Mouse (Mus musculus) MEL (cell line): ENCODE results near the gene Dnajc9. TPM values are rescaled to one million over a fixed set of nuclear protein-coding genes. Genes with fewer than 3 reads are reported as not detected.

ENCODE experiments used
- DNase-seq: peaks from one replicate; pipeline ENCODE4 v3.0.0; 2011; ENCODE audit warnings: low read depth, low spot score
- H3K27ac ChIP-seq: 2 replicates; pipeline ENCODE4 v1.5.1; 2012; ENCODE audit warnings: low read depth, mild to moderate bottlenecking, control low read depth, low read length, moderate library complexity; ENCODE audit not compliant: control insufficient read depth
- H3K27me3 ChIP-seq, 2 experiments: fragments of 150-350 bp in 1 of 2; sonication (generic) in 1 of 2; 2 replicates each; pipeline ENCODE4 v1.6.1; 2012; ENCODE audit warnings: low read length in 2 of 2, mild to moderate bottlenecking in 2 of 2, improper control_type of control experiment in 1 of 2, moderate library complexity in 1 of 2; ENCODE audit not compliant: insufficient read depth in 2 of 2, control insufficient read depth in 1 of 2
- H3K36me3 ChIP-seq, 2 experiments: 2 replicates each; pipeline ENCODE4 v1.6.1; 2012 to 2014; ENCODE audit warnings: low read length in 2 of 2, improper control_type of control experiment in 1 of 2, inconsistent platforms in 1 of 2, mild to moderate bottlenecking in 1 of 2; ENCODE audit not compliant: insufficient read depth in 2 of 2, control insufficient read depth in 1 of 2
- H3K4me1 ChIP-seq, 2 experiments: fragments of 150-350 bp in 1 of 2; sonication (generic) in 1 of 2; 2 replicates each; pipeline ENCODE4 v1.6.1; 2012; ENCODE audit warnings: low read length in 2 of 2, improper control_type of control experiment in 1 of 2, mild to moderate bottlenecking in 1 of 2; ENCODE audit not compliant: insufficient read depth in 2 of 2, control insufficient read depth in 1 of 2
- H3K4me3 ChIP-seq, 2 experiments: fragments of 150-350 bp in 1 of 2; sonication (generic) in 1 of 2; 2 replicates each; pipeline ENCODE4 v1.5.1; 2012; ENCODE audit warnings: low read depth in 2 of 2, low read length in 2 of 2, mild to moderate bottlenecking in 2 of 2, moderate library complexity in 2 of 2, control low read depth in 1 of 2, improper control_type of control experiment in 1 of 2; ENCODE audit not compliant: control insufficient read depth in 1 of 2, insufficient read depth in 1 of 2
- H3K79me2 ChIP-seq: 2 replicates; pipeline ENCODE4 v1.6.1; 2012; ENCODE audit warnings: mild to moderate bottlenecking, low read length, moderate library complexity; ENCODE audit not compliant: control insufficient read depth, poor library complexity, insufficient read depth
- H3K9ac ChIP-seq: 2 replicates; pipeline ENCODE4 v1.6.1; 2012; ENCODE audit warnings: low read depth, mild to moderate bottlenecking, control low read depth, low read length, moderate library complexity; ENCODE audit not compliant: control insufficient read depth, poor library complexity, severe bottlenecking
- H3K9me3 ChIP-seq: fragments of 150-350 bp; sonication (generic); replicated peaks from 2 replicates; pipeline ENCODE4 v1.6.1; 2012; ENCODE audit warnings: mild to moderate bottlenecking, low read length, improper control_type of control experiment, moderate library complexity; ENCODE audit not compliant: insufficient read depth
- CTCF ChIP-seq, 3 experiments: IDR thresholded peaks in 2 of 3; conservative IDR thresholded peaks in 1 of 3; 2 replicates each; pipeline ENCODE4 v1.5.1; 2011 to 2012; ENCODE audit warnings: low read length in 3 of 3, low read depth in 2 of 3, mild to moderate bottlenecking in 2 of 3, improper control_type of control experiment in 1 of 3, inconsistent platforms in 1 of 3, mixed read lengths in 1 of 3, moderate library complexity in 1 of 3; ENCODE audit not compliant: control insufficient read depth in 1 of 3, insufficient read depth in 1 of 3, poor library complexity in 1 of 3, severe bottlenecking in 1 of 3
- E2F4 ChIP-seq: IDR thresholded peaks from 2 replicates; pipeline ENCODE4 v1.6.1; 2011; ENCODE audit warnings: low read depth, low read length, improper control_type of control experiment, borderline replicate concordance
- MAFK ChIP-seq: IDR thresholded peaks from 2 replicates; pipeline ENCODE4 v1.6.1; 2011; ENCODE audit warnings: low read depth, mild to moderate bottlenecking, low read length, improper control_type of control experiment, borderline replicate concordance
- MAX ChIP-seq: IDR thresholded peaks from 2 replicates; pipeline ENCODE4 v1.6.1; 2011; ENCODE audit warnings: low read length, improper control_type of control experiment
- MEF2A ChIP-seq: IDR thresholded peaks from 2 replicates; pipeline ENCODE4 v1.6.1; 2014; ENCODE audit warnings: low read depth, mild to moderate bottlenecking, inconsistent platforms, low read length, improper control_type of control experiment; ENCODE audit not compliant: poor library complexity, insufficient replicate concordance, severe bottlenecking; ENCODE audit errors: extremely low read depth
- MYC ChIP-seq: IDR thresholded peaks from 2 replicates; pipeline ENCODE4 v1.6.1; 2011; ENCODE audit warnings: low read depth, mild to moderate bottlenecking, low read length, improper control_type of control experiment, moderate library complexity
- NELFE ChIP-seq: IDR thresholded peaks from 2 replicates; pipeline ENCODE4 v1.6.1; 2011; ENCODE audit warnings: low read depth, low read length, improper control_type of control experiment
- NRF1 ChIP-seq: IDR thresholded peaks from 2 replicates; pipeline ENCODE4 v1.6.1; 2014; ENCODE audit warnings: low read depth, mild to moderate bottlenecking, inconsistent platforms, low read length, improper control_type of control experiment, moderate library complexity; ENCODE audit not compliant: poor library complexity, insufficient read depth, severe bottlenecking
- RAD21 ChIP-seq: IDR thresholded peaks from 2 replicates; pipeline ENCODE4 v1.6.1; 2011; ENCODE audit warnings: mild to moderate bottlenecking, low read depth, low read length, improper control_type of control experiment
- SMC3 ChIP-seq: IDR thresholded peaks from 2 replicates; pipeline ENCODE4 v1.6.1; 2011; ENCODE audit warnings: low read depth, low read length, improper control_type of control experiment
- TAL1 ChIP-seq: IDR thresholded peaks from 2 replicates; pipeline ENCODE4 v1.6.1; 2012; ENCODE audit warnings: mild to moderate bottlenecking, inconsistent platforms, low read length, moderate library complexity, mixed read lengths
- USF2 ChIP-seq, 2 experiments: IDR thresholded peaks; 2 replicates each; pipeline ENCODE4 v1.6.1; 2011 to 2012; ENCODE audit warnings: improper control_type of control experiment in 2 of 2, low read length in 2 of 2, borderline replicate concordance in 1 of 2, inconsistent platforms in 1 of 2, low read depth in 1 of 2, mild to moderate bottlenecking in 1 of 2; ENCODE audit not compliant: insufficient read depth in 1 of 2
- polyA plus RNA-seq, 2 experiments: library from polyadenylated mRNA; stranded (reverse) in 1 of 2; unstranded in 1 of 2; fragments of >175 nt in 1 of 2; fragments of >200 nt in 1 of 2; gene quantifications; 2 replicates each; pipeline versions ENCODE4 v1.2.1 to v1.2.4; 2012; ENCODE audit warnings: low replicate concordance in 2 of 2, low read depth in 1 of 2; ENCODE audit not compliant: insufficient read length in 2 of 2, insufficient read depth in 1 of 2, missing spikeins in 1 of 2
- total RNA-seq: library from RNA; depleted of rRNA; stranded (reverse); fragments of 300-350 nt; gene quantifications from 2 replicates; pipeline ENCODE4 v1.2.3, GENCODE M21; 2012

Dnajc9 gene
- total and polyA plus RNA-seq, 3 experiments, result 114 to 385 (median 138) TPM

GRCm38 (mm10) chr14:20398864-20399263 is 10.2 kb upstream of the Dnajc9 start:
- peak; percentile 43 for DNase-seq
- Histone ChIP-seq H3K4me3 (no peak overlapping the region), H3K9me3 (no peaks in the 10 kb centered on the region), H3K79me2 (peaks cover 1% of the 10 kb centered on the region), H3K27me3 (no peaks in the 10 kb centered on the region), H3K9ac (no peak overlapping the region), H3K27ac (no peak overlapping the region), H3K36me3 (peaks cover 0 to 10% of the 10 kb centered on the region in 2 experiments; a peak in 2 of 4 replicates), H3K4me1 (peaks cover 4 to 9% of the 10 kb centered on the region in 2 experiments; a peak in 3 of 4 replicates)
- no peak for TF ChIP-seq MEF2A
- TF ChIP-seq SMC3, result peak; percentile 62
- no peak for TF ChIP-seq TAL1
- peak; percentile 30 for TF ChIP-seq RAD21
- TF ChIP-seq CTCF (IDR thresholded peaks at IDR 0.05 in 2 of 3, conservative IDR thresholded peaks at IDR 0.05 in 1 of 3; ENCODE audit: control insufficient read depth in 1 of 3, insufficient read depth in 1 of 3, low read depth in 2 of 3, low read length in 3 of 3, poor library complexity in 1 of 3, severe bottlenecking in 1 of 3), result peak; percentile 25 to 64 (median 61); a peak in 5 of 6 replicates
- no peak for TF ChIP-seq NRF1
- no peak for TF ChIP-seq NELFE

- Histone ChIP-seq H3K79me2 (peaks cover 9% of the 10 kb centered on the region), H3K36me3 (peaks cover 0 to 11% of the 10 kb centered on the region in 2 experiments; a peak in 2 of 4 replicates), H3K4me3 (no peak overlapping the region), H3K27me3 (no peaks in the 10 kb centered on the region), H3K9me3 (no peaks in the 10 kb centered on the region), H3K9ac (no peak overlapping the region), H3K27ac (no peak overlapping the region), H3K4me1 (peaks cover 6 to 11% of the 10 kb centered on the region in 2 experiments; a peak in 3 of 4 replicates)
- no peak for TF ChIP-seq MYC
- TF ChIP-seq MAFK, result no peak
- no peak for TF ChIP-seq E2F4
- TF ChIP-seq CTCF (IDR thresholded peaks at IDR 0.05 in 2 of 3, conservative IDR thresholded peaks at IDR 0.05 in 1 of 3; ENCODE audit: control insufficient read depth in 1 of 3, insufficient read depth in 1 of 3, low read depth in 2 of 3, low read length in 3 of 3, poor library complexity in 1 of 3, severe bottlenecking in 1 of 3), result no peak
- TF ChIP-seq MAX, result no peak
- no peak for TF ChIP-seq USF2 (IDR thresholded peaks at IDR 0.05; ENCODE audit: borderline replicate concordance in 1 of 2, insufficient read depth in 1 of 2, low read depth in 1 of 2, low read length in 2 of 2)
- DNase-seq, result no peak
These were observed 8.5 kb upstream of the Dnajc9 start for GRCm38 (mm10) chr14:20397220-20397619.
